Mouse (Mus musculus) forebrain, embryonic 14.5 days (tissue): Measurements from ENCODE around the gene Olfr714. TPM values are rescaled to one million over a fixed set of nuclear protein-coding genes. Genes with fewer than 3 reads are reported as not detected.

ENCODE experiments used
- polyA plus RNA-seq: library from polyadenylated mRNA; unstranded; fragments of >200 nt; fragmentation: Nextera tagmentation; extraction: Ambion mirVana; gene quantifications from 2 replicates; pipeline ENCODE4 v1.2.1, GENCODE M21; 2014

The Olfr714 gene
- polyA plus RNA-seq, 1 experiment from 2014 or later: not detected

Other genes with a start within 250 kb of the Olfr714 start
- not detected in 2 replicates for gene Olfr702, start 237.1 kb upstream of the Olfr714 start, polyA plus RNA-seq
- not detected in 2 replicates for gene Olfr703, start 227.6 kb upstream of the Olfr714 start, polyA plus RNA-seq
- gene Olfr704, start 207.8 kb upstream of the Olfr714 start, polyA plus RNA-seq: not detected in 2 replicates
- not detected in 2 replicates for gene Olfr705, start 194.1 kb upstream of the Olfr714 start, polyA plus RNA-seq
- not detected in 2 replicates for gene Olfr706, start 182.8 kb upstream of the Olfr714 start, polyA plus RNA-seq
- gene Olfr707, start 169.7 kb upstream of the Olfr714 start, polyA plus RNA-seq: not detected in 2 replicates
- not detected in 2 replicates for gene Olfr1532-ps1, start 163.0 kb upstream of the Olfr714 start, polyA plus RNA-seq
- not detected in 2 replicates for gene Olfr709-ps1, start 138.8 kb upstream of the Olfr714 start, polyA plus RNA-seq
- not detected in 2 replicates for gene Olfr710, start 122.7 kb upstream of the Olfr714 start, polyA plus RNA-seq
- gene Olfr6, start 107.0 kb upstream of the Olfr714 start, polyA plus RNA-seq: not detected in 2 replicates
- not detected in 2 replicates for gene Olfr711, start 95.5 kb upstream of the Olfr714 start, polyA plus RNA-seq
- not detected in 2 replicates for gene Olfr2, start 64.9 kb upstream of the Olfr714 start, polyA plus RNA-seq
- gene Olfr713, start 39.8 kb upstream of the Olfr714 start, polyA plus RNA-seq: not detected in 2 replicates
- gene Olfr17, start 22.2 kb downstream of the Olfr714 start, polyA plus RNA-seq: not detected in 2 replicates
- gene Olfr715b, start 39.4 kb downstream of the Olfr714 start, polyA plus RNA-seq: not detected in 2 replicates
- not detected in 2 replicates for gene Olfr715, start 60.1 kb downstream of the Olfr714 start, polyA plus RNA-seq
- not detected in 2 replicates for gene Olfr716, start 67.3 kb downstream of the Olfr714 start, polyA plus RNA-seq
- not detected in 2 replicates for gene Nlrp14, start 96.0 kb downstream of the Olfr714 start, polyA plus RNA-seq
- gene Rbmxl2, start 138.5 kb downstream of the Olfr714 start, polyA plus RNA-seq: not detected in 2 replicates